12 mouse cellular contexts compared by ENCODE assay signal in the genomic region with DNA sequence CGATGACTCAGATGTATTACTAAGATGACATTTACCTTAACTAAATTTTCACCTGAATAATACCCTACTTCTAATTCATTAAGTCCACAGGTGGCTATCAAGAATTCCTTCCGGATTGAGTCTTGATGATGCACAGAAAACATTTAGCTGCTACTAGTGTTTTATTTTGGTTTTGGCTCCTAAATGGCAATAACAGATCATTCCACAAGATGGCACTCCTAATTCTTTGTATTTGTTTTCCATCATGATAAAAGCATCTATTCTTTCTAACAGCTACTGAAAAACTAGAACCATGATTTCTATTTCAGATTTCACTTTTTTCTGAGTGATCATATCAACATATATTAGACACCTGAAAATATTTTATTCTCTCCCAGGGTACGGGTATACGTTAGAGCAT.
DNase-seq lines count a peak whose midpoint lies in the region; ATAC-seq and TF ChIP-seq lines count a peak whose summit lies in the region.
"Had no signal": no experiment of that assay in that cellular context is flagged by ENCODE, and none has a peak within 500 bp of the region (broad histone marks: within the 10 kb centered on the region; RNA-seq: fewer than 3 reads in every experiment).

No protein-coding gene starts in this region.

- H3K9me3 ChIP-seq in heart, postnatal 0 days (replicated peaks; ENCODE audit: control insufficient read depth, low read length), result no peaks in the 10 kb centered on the region
- no peaks in the 10 kb centered on the region for H3K9me3 ChIP-seq in lung, embryonic 14.5 days (ENCODE audit: low read depth, low read length)
- H3K9me3 ChIP-seq: embryonic facial prominence, embryonic 15.5 days had no signal

- DNase-seq in heart, postnatal 0 days (ENCODE audit: low spot score), result no peak
- DNase-seq in heart, postnatal 36 days, result no peak
- peak; percentile 10 for DNase-seq in lung, embryonic 14.5 days
- DNase-seq in lung, postnatal 14 days, result no peak
- peak; percentile 1 for DNase-seq in R1 (ENCODE audit: low read depth, low spot score)
- peak; percentile 6 for DNase-seq in naive thymus-derived CD4-positive, alpha-beta T cell, adult 2 months (ENCODE audit: low read depth)
- no peak for DNase-seq in Muller cell, postnatal 12 days (ENCODE audit: inconsistent ontology term)
- DNase-seq in cerebellum, adult 11 months, result no peak
- DNase-seq: adrenal gland, adult 2 months; kidney, adult 8-10 months; lung, postnatal 4 days had no signal

- H3K4me1 ChIP-seq in heart, postnatal 0 days (ENCODE audit: control insufficient read depth, insufficient read depth), result no peaks in the 10 kb centered on the region
- no peaks in the 10 kb centered on the region for H3K4me1 ChIP-seq in lung, embryonic 14.5 days (ENCODE audit: insufficient read depth)
- H3K4me1 ChIP-seq: embryonic facial prominence, embryonic 15.5 days had no signal

- no peak overlapping the region for H3K4me3 ChIP-seq in heart, postnatal 0 days (ENCODE audit: low read depth, low read length)
- H3K4me3 ChIP-seq in lung, embryonic 14.5 days (ENCODE audit: low read depth, low read length), result no peak overlapping the region
- H3K4me3 ChIP-seq: embryonic facial prominence, embryonic 15.5 days had no signal

- H3K27me3 ChIP-seq in heart, postnatal 0 days (ENCODE audit: control insufficient read depth, insufficient read depth, low read length), result no peaks in the 10 kb centered on the region
- no peaks in the 10 kb centered on the region for H3K27me3 ChIP-seq in lung, embryonic 14.5 days (ENCODE audit: insufficient read depth, low read length)
- H3K27me3 ChIP-seq: embryonic facial prominence, embryonic 15.5 days had no signal

- H3K4me2 ChIP-seq in heart, postnatal 0 days (ENCODE audit: low read depth, low read length), result no peak overlapping the region
- H3K4me2 ChIP-seq in lung, embryonic 14.5 days, result no peak overlapping the region
- H3K4me2 ChIP-seq: embryonic facial prominence, embryonic 15.5 days had no signal

- H3K27ac ChIP-seq in heart, postnatal 0 days (ENCODE audit: low read depth), result no peak overlapping the region
- H3K27ac ChIP-seq in lung, embryonic 14.5 days (ENCODE audit: low read depth), result no peak overlapping the region
- H3K27ac ChIP-seq: embryonic facial prominence, embryonic 15.5 days had no signal

- TF ChIP-seq EP300 in heart, postnatal 0 days (IDR thresholded peaks at IDR 0.05; ENCODE audit: low read depth), result no peak

- ATAC-seq in heart, postnatal 0 days (ENCODE audit: insufficient read depth, low read depth), result no peak
- no peak for ATAC-seq in lung, embryonic 14.5 days (ENCODE audit: insufficient read depth)

- no peak overlapping the region for H3K9ac ChIP-seq in heart, postnatal 0 days (replicated peaks; ENCODE audit: low read depth, low read length)
- H3K9ac ChIP-seq in lung, embryonic 14.5 days, result no peak overlapping the region
- H3K9ac ChIP-seq: embryonic facial prominence, embryonic 15.5 days had no signal

- intact Hi-C loops in heart, postnatal 36 days (cut with DNase I), result no loop called here

- H3K36me3 ChIP-seq in heart, postnatal 0 days (replicated peaks; ENCODE audit: control insufficient read depth, insufficient read depth, low read length), result no peaks in the 10 kb centered on the region
- no peaks in the 10 kb centered on the region for H3K36me3 ChIP-seq in lung, embryonic 14.5 days (ENCODE audit: insufficient read depth)
- H3K36me3 ChIP-seq: embryonic facial prominence, embryonic 15.5 days had no signal

- 64% methylated on average over 4 of the region's 4 CpGs for WGBS in heart, postnatal 0 days
- 68% methylated on average over 4 of the region's 4 CpGs for WGBS in lung, embryonic 14.5 days

- TF ChIP-seq CTCF in heart, postnatal 0 days (IDR thresholded peaks at IDR 0.05; ENCODE audit: low read depth), result peak; percentile 25; the same call in 1 of the 2 replicates
- peak; percentile 42 for TF ChIP-seq CTCF in lung, embryonic 14.5 days (IDR thresholded peaks at IDR 0.05; ENCODE audit: low read depth)

Comparison
In these comparisons a context has a peak if more than half of its experiments do, and no peak if none do; other contexts are left out.
1. DNase-seq: peak in lung, embryonic 14.5 days (single experiment), R1 (single experiment) and naive thymus-derived CD4-positive, alpha-beta T cell, adult 2 months (single experiment); none in heart, postnatal 0 days (single experiment), heart, postnatal 36 days (0 of 2), lung, postnatal 14 days (single experiment), Muller cell, postnatal 12 days (single experiment) and cerebellum, adult 11 months (single experiment).